Mouse (Mus musculus): ENCODE results near the gene Npsr1. TPM values are rescaled to one million over a fixed set of nuclear protein-coding genes. Genes with fewer than 3 reads are reported as not detected.

The Npsr1 gene
- polyA plus RNA-seq, 1 experiment from 2014 or later, result 1.0 TPM

DNA sequence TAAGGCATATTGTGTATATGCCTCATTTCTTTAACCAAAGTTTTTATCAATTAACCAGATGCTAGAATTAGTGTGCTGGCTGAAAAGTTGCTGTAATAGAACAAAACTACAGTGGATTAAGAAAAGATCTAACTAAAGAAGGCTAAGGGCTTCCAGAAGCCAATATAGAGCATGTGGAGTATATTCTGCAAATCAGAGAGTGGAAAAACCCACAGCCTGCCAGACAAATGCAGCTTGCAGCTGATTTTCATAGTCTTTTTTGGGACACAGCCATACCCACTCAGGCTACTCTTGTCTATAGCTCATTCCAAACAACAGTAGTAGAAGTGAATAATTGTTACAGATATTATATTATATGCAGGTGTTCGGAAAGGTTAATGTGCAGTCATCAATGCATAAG is 138.7 kb downstream of the Npsr1 start:
- no peak for DNase-seq (ENCODE audit: low spot score)

- DNase-seq (ENCODE audit: low spot score), result no peak
Observed at GRCm38 (mm10) chr9:24247557-24247956, 149.8 kb downstream of the Npsr1 start.

GRCm38 (mm10) chr9:24254236-24254635 is 156.4 kb downstream of the Npsr1 start:
- DNase-seq (ENCODE audit: low spot score), result no peak

GRCm38 (mm10) chr9:24280498-24281287 is 182.9 kb downstream of the Npsr1 start:
- DNase-seq (ENCODE audit: low spot score), result no peak

DNA sequence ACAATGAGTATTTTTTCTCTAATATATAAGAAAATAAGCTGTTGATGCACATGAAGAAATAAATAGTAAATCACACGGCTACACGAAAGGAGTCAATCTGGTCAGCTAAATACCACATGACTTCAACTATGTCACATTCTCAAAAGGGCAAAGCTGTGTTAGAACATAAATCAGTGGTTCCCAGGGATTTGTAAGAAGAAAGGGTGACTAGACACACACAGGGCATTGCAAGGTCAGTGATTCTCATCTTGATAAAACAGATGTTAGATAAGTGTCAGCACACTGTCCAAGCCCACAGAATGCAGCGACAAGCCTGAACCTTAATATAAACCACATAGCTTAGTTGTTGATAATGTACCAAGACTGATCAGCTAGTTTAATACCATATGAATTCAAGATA is 184.8 kb downstream of the Npsr1 start:
- no peak for DNase-seq (ENCODE audit: low spot score)

DNA sequence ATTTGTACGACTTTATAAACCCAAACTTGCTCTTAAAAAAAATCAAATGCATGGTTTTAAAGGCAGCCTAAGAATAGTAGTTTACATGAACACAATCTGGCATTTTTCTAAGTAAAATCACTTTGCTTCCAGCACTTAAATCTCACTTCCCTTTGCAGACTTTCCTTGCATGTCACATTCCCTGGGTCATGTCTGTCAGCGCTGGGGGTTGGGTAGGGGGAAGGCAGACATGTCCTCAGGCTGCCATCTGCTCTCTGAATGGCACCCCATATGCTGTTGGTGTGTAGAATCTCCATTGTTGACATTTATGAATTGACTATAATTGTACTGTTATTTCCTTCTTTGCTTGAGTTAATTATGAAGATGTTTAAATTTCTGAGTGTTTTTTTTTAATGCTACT is 185.3 kb downstream of the Npsr1 start:
- DNase-seq (ENCODE audit: low spot score), result no peak

DNA sequence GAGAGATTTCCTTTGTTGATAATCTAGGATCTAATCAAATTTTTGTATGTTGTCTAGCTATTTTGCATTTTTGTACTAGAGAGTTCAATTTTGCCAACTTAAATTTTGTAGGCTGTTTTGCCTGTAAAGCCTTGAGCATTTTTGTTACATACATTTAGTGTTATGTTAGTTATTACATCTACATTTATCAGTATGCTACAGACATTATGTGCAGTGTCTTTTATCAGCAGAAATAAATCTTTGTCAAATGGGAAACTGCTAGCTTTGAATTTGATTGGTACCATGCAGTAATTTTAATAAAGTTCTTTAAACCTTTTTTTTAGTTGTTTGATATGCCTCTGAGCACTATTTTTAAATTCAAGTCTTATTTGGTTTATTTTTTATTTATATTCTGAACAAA is 185.7 kb downstream of the Npsr1 start:
- DNase-seq (ENCODE audit: low spot score), result no peak

DNA sequence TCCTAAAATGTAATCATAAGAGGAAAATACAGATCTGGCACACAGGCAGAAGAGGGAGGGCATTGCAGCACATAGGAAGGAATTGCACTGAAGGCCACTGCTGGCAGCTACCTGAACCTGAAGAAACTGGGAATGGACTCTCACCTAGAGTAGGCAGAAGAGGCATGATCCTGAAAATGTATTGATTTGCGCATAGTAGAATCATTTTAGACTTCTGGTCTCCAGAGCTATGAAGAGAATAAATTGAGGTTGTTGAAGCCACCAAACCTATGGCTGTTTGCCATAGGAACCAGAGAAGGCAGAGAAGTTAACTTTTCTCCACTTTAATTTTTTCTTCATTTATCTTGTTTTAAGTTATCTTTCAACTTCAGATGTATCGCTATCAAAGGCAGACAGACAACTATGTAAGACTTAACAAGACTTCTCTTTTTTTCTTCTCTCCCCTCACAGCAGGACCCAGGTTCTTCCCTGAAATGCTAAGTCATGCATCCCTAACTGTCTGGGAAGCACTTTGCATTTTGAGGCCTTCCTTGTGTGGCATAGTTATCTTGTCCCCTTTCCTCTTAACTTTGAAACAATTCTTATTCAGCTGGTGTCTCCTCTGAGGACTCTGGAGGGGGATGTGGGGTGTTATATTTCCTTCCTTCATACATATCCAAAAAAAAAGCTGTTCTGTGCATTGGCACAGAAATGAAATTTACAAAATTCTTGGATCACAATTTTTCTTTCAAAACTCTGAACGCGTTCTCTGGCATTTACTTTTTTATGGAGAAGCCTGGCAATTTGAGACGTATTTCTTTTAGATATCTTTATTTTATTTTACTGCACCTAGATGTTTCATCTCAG is 186.7 kb downstream of the Npsr1 start:
- no peak for DNase-seq (ENCODE audit: low spot score)

DNA sequence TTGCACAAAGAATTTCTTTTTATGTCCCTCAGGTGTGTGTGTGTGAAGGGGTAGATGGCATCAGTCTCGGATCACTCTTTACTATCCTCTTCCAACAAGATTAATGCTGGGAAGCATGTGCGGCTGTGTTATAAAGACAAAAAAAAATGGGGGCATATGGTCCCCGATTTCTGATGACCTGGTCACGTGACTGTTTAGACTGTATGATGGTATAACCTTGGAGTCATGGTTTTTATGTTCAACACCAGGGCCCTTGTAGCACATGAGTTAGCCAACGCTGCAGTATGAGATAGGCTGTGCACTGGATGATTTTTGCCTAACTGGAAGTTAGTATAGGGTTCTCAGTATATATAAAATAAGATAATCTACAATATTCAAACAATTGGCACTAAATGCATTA is 187.6 kb downstream of the Npsr1 start:
- DNase-seq (ENCODE audit: low spot score), result no peak

- DNase-seq (ENCODE audit: low spot score), result no peak
Observed at GRCm38 (mm10) chr9:24291385-24291784, 193.6 kb downstream of the Npsr1 start.

DNA sequence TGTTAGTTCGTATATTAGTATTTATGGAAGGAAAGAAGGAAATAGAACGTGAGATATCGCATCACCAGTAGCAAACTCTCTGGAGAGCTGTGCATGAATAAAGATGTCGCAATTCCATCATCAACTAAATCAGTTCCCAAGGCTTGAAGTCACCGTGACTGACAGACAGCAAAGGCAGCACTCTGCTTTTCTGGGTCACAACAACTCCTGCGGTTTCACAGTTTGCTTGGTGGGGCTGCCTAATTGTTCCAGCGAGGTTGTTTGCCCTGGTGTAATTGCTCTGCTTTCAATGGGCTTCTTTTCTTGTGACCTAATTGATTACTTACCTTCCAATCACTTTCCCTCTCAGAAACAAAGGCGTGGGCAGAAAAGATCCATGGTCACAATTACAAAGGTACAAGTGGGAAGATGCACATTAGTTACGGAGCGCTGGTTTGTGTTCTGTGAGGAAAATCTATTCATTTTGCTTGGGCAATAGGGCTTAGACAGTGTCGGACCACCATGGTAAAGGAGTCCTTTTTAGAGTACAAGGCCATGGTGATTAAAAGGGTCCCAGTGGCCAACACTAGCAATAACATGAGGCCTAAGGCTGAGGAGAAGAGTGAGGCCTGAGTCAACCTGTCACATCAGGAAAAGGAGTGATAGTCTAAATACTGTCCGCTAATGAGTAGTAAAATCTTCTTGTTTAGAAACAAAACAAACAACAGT is 195.6 kb downstream of the Npsr1 start:
- DNase-seq (ENCODE audit: low spot score), result no peak

- no peak for DNase-seq (ENCODE audit: low spot score)
Observed at GRCm38 (mm10) chr9:24302906-24303305, 205.1 kb downstream of the Npsr1 start.

GRCm38 (mm10) chr9:24306990-24307389 is 209.2 kb downstream of the Npsr1 start:
- DNase-seq (ENCODE audit: low spot score), result no peak

- DNase-seq (ENCODE audit: low spot score), result no peak
Observed at GRCm38 (mm10) chr9:24307400-24307799, 209.6 kb downstream of the Npsr1 start.

DNA sequence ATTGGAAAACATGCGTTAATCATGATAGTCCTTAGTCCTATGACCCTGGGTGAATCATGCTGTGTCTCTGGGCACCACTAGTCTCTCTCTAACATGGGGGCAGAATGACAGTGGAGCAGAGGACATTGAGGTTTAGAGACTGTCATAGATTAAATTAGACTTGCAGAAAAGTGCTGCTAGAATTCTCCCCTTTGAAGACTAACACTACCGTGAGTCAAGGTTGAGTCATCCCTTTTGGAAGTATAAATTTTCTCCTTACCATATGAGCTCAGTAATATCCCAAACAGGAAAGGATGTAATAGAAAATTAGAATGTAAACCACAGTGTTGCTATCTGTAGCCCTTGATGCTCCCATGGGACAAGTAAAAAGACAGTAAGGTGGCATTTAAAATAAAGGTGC is 218.0 kb downstream of the Npsr1 start:
- no peak for DNase-seq (ENCODE audit: low spot score)

DNA sequence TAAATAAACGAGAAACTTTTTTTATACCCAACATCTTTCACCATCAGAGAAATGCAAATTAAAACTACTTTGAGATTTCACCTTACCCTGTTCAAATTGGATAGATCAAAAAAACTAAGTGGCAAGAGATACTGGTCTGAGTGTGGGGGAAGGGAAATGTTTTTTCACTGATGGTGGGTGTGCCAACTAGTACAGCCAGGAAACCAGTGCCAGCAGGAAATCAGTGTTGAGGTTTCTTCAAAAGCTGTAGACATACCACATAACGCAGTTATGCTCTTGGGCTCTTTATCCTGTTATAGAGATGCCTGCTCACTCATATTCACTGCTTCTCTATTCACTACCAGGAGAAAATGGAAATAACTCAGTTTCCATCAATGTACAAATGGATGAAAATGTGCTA is 233.9 kb downstream of the Npsr1 start:
- DNase-seq (ENCODE audit: low spot score), result peak; percentile 3

GRCm38 (mm10) chr9:24341321-24341720 is 243.5 kb downstream of the Npsr1 start:
- no peak for DNase-seq (ENCODE audit: low spot score)

DNA sequence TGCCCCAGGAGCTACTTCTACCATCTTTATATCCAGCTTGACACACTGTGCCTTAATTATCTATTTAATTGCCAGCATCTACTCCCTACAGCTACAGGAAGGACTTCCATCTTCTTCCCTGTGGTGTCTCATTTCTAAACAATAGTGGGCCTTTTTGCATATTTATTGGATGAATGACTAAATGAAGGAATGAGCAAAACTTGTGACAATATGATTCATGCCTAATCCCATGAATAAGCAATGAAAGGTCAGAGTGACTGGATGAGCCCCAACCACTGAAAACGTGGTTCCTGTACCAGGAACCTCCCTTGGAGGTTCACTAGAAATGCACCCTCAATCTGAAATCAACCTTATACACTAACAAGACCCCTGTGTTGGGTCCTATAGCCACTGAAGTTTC is 249.2 kb downstream of the Npsr1 start:
- DNase-seq (ENCODE audit: low spot score), result no peak

- no peak for DNase-seq (ENCODE audit: low spot score)
Observed at GRCm38 (mm10) chr9:24349510-24349909, 251.7 kb downstream of the Npsr1 start.

DNA sequence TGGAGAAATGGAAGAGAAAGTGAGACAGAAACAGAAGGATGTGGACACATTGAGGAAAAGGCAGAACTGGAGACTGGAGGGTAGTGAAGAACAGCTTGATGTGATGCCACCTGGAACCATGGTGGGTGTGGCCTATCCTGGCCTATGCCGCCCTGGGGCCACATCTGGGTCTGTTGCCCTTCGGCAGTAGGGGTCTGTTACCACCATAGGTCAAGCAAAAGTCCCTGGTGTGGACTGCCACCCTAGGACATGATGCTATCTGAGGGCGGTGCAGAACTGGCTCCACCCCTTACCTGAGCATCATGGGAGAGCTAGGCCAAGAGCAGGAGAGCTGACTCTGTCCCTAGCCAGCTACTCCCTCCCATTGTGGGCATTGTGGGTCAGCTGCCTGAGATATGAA is 253.6 kb downstream of the Npsr1 start:
- no peak for DNase-seq (ENCODE audit: low spot score)
